Mouse (Mus musculus): Measurements from ENCODE around the gene Sdsl.

DNA sequence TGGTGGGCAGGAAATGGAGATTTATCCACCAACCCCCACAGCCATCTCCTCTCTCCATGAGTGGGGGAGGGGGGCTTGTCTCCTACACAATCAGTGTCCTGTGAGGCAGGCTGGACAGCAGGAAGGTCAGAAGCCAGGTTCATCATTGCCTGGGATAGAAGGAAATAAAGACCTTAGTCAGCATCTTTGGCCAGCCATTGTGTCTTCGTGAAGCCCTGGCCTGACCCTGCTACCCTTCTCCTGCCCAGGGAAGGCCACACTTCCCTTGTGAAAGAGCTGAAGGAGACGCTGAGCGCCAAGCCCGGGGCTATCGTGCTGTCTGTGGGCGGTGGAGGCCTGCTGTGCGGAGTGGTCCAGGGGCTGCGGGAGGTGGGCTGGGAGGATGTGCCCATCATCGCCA is 8.6 kb upstream of the Sdsl start:
- no peak for TF ChIP-seq CTCF (IDR thresholded peaks at IDR 0.05; ENCODE audit: low read depth)
- TF ChIP-seq EP300 (IDR thresholded peaks at IDR 0.05; ENCODE audit: low read depth) = no peak
